24 mouse cellular contexts compared by ENCODE assay signal in the genomic region with DNA sequence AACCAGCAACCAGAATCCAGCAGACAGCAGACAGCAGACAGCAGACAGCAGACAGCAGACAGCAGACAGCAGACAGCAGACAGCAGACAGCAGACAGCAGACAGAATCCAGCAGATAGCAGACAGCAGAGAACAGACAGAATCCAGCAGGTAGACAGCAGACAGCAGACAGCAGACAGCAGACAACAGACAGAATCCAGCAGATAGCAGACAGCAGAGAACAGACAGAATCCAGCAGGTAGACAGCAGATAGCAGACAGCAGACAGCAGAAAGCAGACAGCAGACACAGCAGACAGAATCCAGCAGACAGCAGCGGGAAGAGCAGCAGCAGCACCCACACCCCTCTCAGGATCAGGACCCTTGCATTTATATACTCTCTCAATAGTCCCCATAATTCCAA. TPM values are rescaled to one million over a fixed set of nuclear protein-coding genes. Genes with fewer than 3 reads are reported as not detected.
DNase-seq lines count a peak whose midpoint lies in the region; ATAC-seq and TF ChIP-seq lines count a peak whose summit lies in the region.
"Not testable (repeated sequence)": the region's sequence is repeated elsewhere in the genome, so short reads cannot be mapped to it uniquely, and the experiment has no call there.
"Had no signal": no experiment of that assay in that cellular context is flagged by ENCODE, and none has a peak within 500 bp of the region (broad histone marks: within the 10 kb centered on the region; RNA-seq: fewer than 3 reads in every experiment).

No protein-coding gene starts in this region.

- H3K4me1 ChIP-seq in MEL (ENCODE audit: control insufficient read depth in 1 of 2, insufficient read depth in 2 of 2, low read length in 2 of 2) = peaks cover 14 to 38% of the 10 kb centered on the region in 2 experiments
- not testable (repeated sequence) for H3K4me1 ChIP-seq in kidney, adult 2 months (ENCODE audit: control insufficient read depth, insufficient read depth, low read length)
- H3K4me1 ChIP-seq in liver, embryonic 13.5 days (replicated peaks) = peaks cover 83% of the 10 kb centered on the region
- H3K4me1 ChIP-seq in liver, embryonic 16.5 days (ENCODE audit: control insufficient read depth, low read depth, low read length) = peaks cover 52% of the 10 kb centered on the region
- peaks cover 88% of the 10 kb centered on the region for H3K4me1 ChIP-seq in megakaryocyte, embryonic 14.5 days

- H3K4me3 ChIP-seq in MEL (ENCODE audit: control insufficient read depth in 1 of 2, insufficient read depth in 1 of 2, low read depth in 2 of 2, low read length in 2 of 2); kidney, adult 2 months (ENCODE audit: insufficient read depth, low read depth, low read length); liver, embryonic 13.5 days (replicated peaks); liver, embryonic 16.5 days (ENCODE audit: low read depth, low read length): not testable (repeated sequence)
- H3K4me3 ChIP-seq in megakaryocyte, embryonic 14.5 days (replicated peaks) = peak overlapping the region; percentile 59

- H3K36me3 ChIP-seq in MEL (ENCODE audit: control insufficient read depth in 1 of 2, insufficient read depth in 2 of 2, low read length in 2 of 2) = peaks cover 0 to 33% of the 10 kb centered on the region in 2 experiments; a peak in 2 of 4 replicates
- H3K36me3 ChIP-seq in kidney, adult 2 months (ENCODE audit: control insufficient read depth, insufficient read depth, low read length); liver, embryonic 13.5 days; liver, embryonic 16.5 days (ENCODE audit: control insufficient read depth, insufficient read depth); megakaryocyte, embryonic 14.5 days (replicated peaks; ENCODE audit: low read length): not testable (repeated sequence)

- not testable (repeated sequence) for TF ChIP-seq RAD21 in MEL (IDR thresholded peaks at IDR 0.05; ENCODE audit: low read depth, low read length)

- H3K4me2 ChIP-seq in liver, embryonic 13.5 days; liver, embryonic 16.5 days (ENCODE audit: low read depth, low read length): not testable (repeated sequence)

- TF ChIP-seq CTCF in MEL (IDR thresholded peaks at IDR 0.05 in 2 of 3, conservative IDR thresholded peaks at IDR 0.05 in 1 of 3; ENCODE audit: control insufficient read depth in 1 of 3, insufficient read depth in 1 of 3, low read depth in 2 of 3, low read length in 3 of 3, poor library complexity in 1 of 3, severe bottlenecking in 1 of 3); kidney, adult 2 months (conservative IDR thresholded peaks at IDR 0.05; ENCODE audit: insufficient read depth, insufficient read length, low read depth, low read length): not testable (repeated sequence)

- peak; percentile 67 for DNase-seq in MEL (ENCODE audit: low read depth, low spot score)
- peak; percentile 81 for DNase-seq in heart, adult 11 months
- DNase-seq in kidney, adult 2 months; liver, embryonic 13.5 days: not testable (repeated sequence)

- 96% methylated on average over 1 of the region's 1 CpGs for WGBS in kidney, adult 2 months
- 88% methylated on average over 1 of the region's 1 CpGs for WGBS in liver, embryonic 13.5 days (ENCODE audit: insufficient replicate concordance)
- 85% methylated on average over 1 of the region's 1 CpGs for WGBS in liver, embryonic 16.5 days (ENCODE audit: insufficient replicate concordance)

- not testable (repeated sequence) for H3K9me3 ChIP-seq in MEL (replicated peaks; ENCODE audit: insufficient read depth, low read length); liver, embryonic 13.5 days (replicated peaks); liver, embryonic 16.5 days (replicated peaks; ENCODE audit: control insufficient read depth, low read length); megakaryocyte, embryonic 14.5 days

- not testable (repeated sequence) for H3K79me2 ChIP-seq in MEL (ENCODE audit: control insufficient read depth, insufficient read depth, low read length, poor library complexity)

- not testable (repeated sequence) for TF ChIP-seq POLR2A in MEL (IDR thresholded peaks at IDR 0.05; ENCODE audit: control insufficient read depth in 1 of 2, insufficient read depth in 1 of 2, low read depth in 1 of 2, low read length in 2 of 2, poor library complexity in 1 of 2); kidney, adult 2 months (IDR thresholded peaks at IDR 0.05; ENCODE audit: low read depth, low read length)

- H3K9ac ChIP-seq in MEL (ENCODE audit: control insufficient read depth, low read depth, low read length, poor library complexity, severe bottlenecking); liver, embryonic 16.5 days (ENCODE audit: low read depth, low read length): not testable (repeated sequence)
- peak overlapping the region; percentile 37 for H3K9ac ChIP-seq in liver, embryonic 13.5 days

- TF ChIP-seq EP300 in MEL (IDR thresholded peaks at IDR 0.05; ENCODE audit: low read depth in 1 of 2, low read length in 2 of 2) = peak in 1 of 2 experiments; percentile 19; a peak in 1 of 4 replicates

- not testable (repeated sequence) for H3K27me3 ChIP-seq in MEL (ENCODE audit: control insufficient read depth in 1 of 2, insufficient read depth in 2 of 2, low read length in 2 of 2); kidney, adult 2 months (replicated peaks; ENCODE audit: control insufficient read depth, insufficient read depth, low read length); liver, embryonic 13.5 days; liver, embryonic 16.5 days (ENCODE audit: control insufficient read depth, insufficient read depth, low read depth, low read length); megakaryocyte, embryonic 14.5 days (replicated peaks)

- ATAC-seq in liver, embryonic 13.5 days (ENCODE audit: low read depth); liver, embryonic 16.5 days (ENCODE audit: low read depth): not testable (repeated sequence)

- H3K27ac ChIP-seq in MEL (ENCODE audit: control insufficient read depth, low read depth, low read length) = peak overlapping the region; percentile 54
- H3K27ac ChIP-seq in kidney, adult 2 months (ENCODE audit: insufficient read depth, low read depth, low read length) = peak overlapping the region; percentile 55
- peak overlapping the region; percentile 100 for H3K27ac ChIP-seq in liver, embryonic 13.5 days
- H3K27ac ChIP-seq in liver, embryonic 16.5 days (ENCODE audit: low read length) = peak overlapping the region; percentile 73

TF ChIP-seq in MEL, 35 proteins besides CTCF, POLR2A, EP300 and RAD21:
- TF ChIP-seq TCF12 (IDR thresholded peaks at IDR 0.05; ENCODE audit: low read depth, low read length) (0 out of 2 replicates have a peak, but pooled peaks have one; percentile 27), HCFC1 (IDR thresholded peaks at IDR 0.05; ENCODE audit: low read depth, low read length) (0 out of 2 replicates have a peak, but pooled peaks have one; percentile 22), TAL1 (IDR thresholded peaks at IDR 0.05; ENCODE audit: low read length) (peak; percentile 66), ETS1 (IDR thresholded peaks at IDR 0.05; ENCODE audit: low read depth, low read length) (peak; percentile 55; the same call in 1 of the 2 replicates)

RNA-seq across cellular contexts. Expression of a gene that starts 32.6 kb away (rescaled TPM):
- 4.7 and 5.9 TPM in 2 replicates for total RNA-seq in MEL (2012; rRNA removed)
- polyA plus RNA-seq in MEL (2012; ENCODE audit: insufficient read depth in 1 of 2, insufficient read length in 2 of 2, low read depth in 1 of 2, low replicate concordance in 2 of 2, missing spikeins in 1 of 2) = 10 to 100 TPM in 1 of 2 experiments, not detected in 1; 14.6 TPM
- 65.8 and 66.0 TPM in 2 replicates for polyA plus RNA-seq in kidney, adult 2 months (2012; rRNA removed)
- 25.0 and 28.1 TPM in 2 replicates for polyA plus RNA-seq in liver, embryonic 13.5 days (2015; fragmentation: Nextera tagmentation; extraction: Ambion mirVana)
- 32.3 and 33.6 TPM in 2 replicates for polyA plus RNA-seq in liver, embryonic 16.5 days (2015; fragmentation: Nextera tagmentation; extraction: Ambion mirVana)
- 2.0 and 13.1 TPM in 2 replicates for polyA plus RNA-seq in megakaryocyte, embryonic 14.5 days (2012; ENCODE audit: insufficient read depth, low replicate concordance)

RNA-seq across cellular contexts. Expression of a gene that starts 46.4 kb away (rescaled TPM):
- total RNA-seq in MEL (2012; rRNA removed) = 10.3 and 12.2 TPM in 2 replicates
- polyA plus RNA-seq in MEL (2012; ENCODE audit: insufficient read depth in 1 of 2, insufficient read length in 2 of 2, low read depth in 1 of 2, low replicate concordance in 2 of 2, missing spikeins in 1 of 2) = 10 to 100 TPM in 1 of 2 experiments, not detected in 1; 20.2 TPM
- 20.8 and 22.2 TPM in 2 replicates for polyA plus RNA-seq in kidney, adult 2 months (2012; rRNA removed)
- 18.0 and 19.1 TPM in 2 replicates for polyA plus RNA-seq in liver, embryonic 13.5 days (2015; fragmentation: Nextera tagmentation; extraction: Ambion mirVana)
- polyA plus RNA-seq in liver, embryonic 16.5 days (2015; fragmentation: Nextera tagmentation; extraction: Ambion mirVana) = 21.3 and 25.0 TPM in 2 replicates
- polyA plus RNA-seq in megakaryocyte, embryonic 14.5 days (2012; ENCODE audit: insufficient read depth, low replicate concordance) = 3.8 TPM in 2 replicates

RNA-seq across cellular contexts. Expression of a gene that starts 47.1 kb away (rescaled TPM):
- not detected in 2 replicates for total RNA-seq in MEL (2012; rRNA removed)
- polyA plus RNA-seq in MEL (2012; ENCODE audit: insufficient read depth in 1 of 2, insufficient read length in 2 of 2, low read depth in 1 of 2, low replicate concordance in 2 of 2, missing spikeins in 1 of 2) = not detected
- polyA plus RNA-seq in kidney, adult 2 months (2012; rRNA removed) = not detected in 2 replicates
- polyA plus RNA-seq in liver, embryonic 13.5 days (2015; fragmentation: Nextera tagmentation; extraction: Ambion mirVana) = not detected in 2 replicates
- polyA plus RNA-seq in liver, embryonic 16.5 days (2015; fragmentation: Nextera tagmentation; extraction: Ambion mirVana) = not detected in 2 replicates
- not detected in 2 replicates for polyA plus RNA-seq in megakaryocyte, embryonic 14.5 days (2012; ENCODE audit: insufficient read depth, low replicate concordance)
- total RNA-seq: adrenal gland, postnatal 25 days; common myeloid progenitor, adult 5-6 weeks; forebrain, postnatal 0 days; gastrocnemius, postnatal 14 days; gastrocnemius, postnatal 4 days; heart, adult 18-20 months; heart, postnatal 25 days; hematopoietic stem cell, adult 5-6 weeks had no signal
- polyA plus RNA-seq: CD4-positive, CD25-positive, alpha-beta regulatory T cell, adult 4 months; cerebellum, adult 2 months; embryonic facial prominence, embryonic 12.5 days; embryonic facial prominence, embryonic 15.5 days; forebrain, embryonic 14.5 days; forebrain, postnatal 0 days; frontal cortex, adult 2 months; heart, embryonic 14.5 days; heart, postnatal 0 days; hindbrain, embryonic 12.5 days; hindbrain, embryonic 15.5 days had no signal
